Mouse (Mus musculus): Measurements from ENCODE around the gene Zmat5. TPM values are rescaled to one million over a fixed set of nuclear protein-coding genes. Genes with fewer than 3 reads are reported as not detected.

Zmat5 gene
- polyA plus RNA-seq, 1 experiment from 2014 or later: 104 TPM

- Histone ChIP-seq H3K4me1 (replicated peaks) (peaks cover 19% of the 10 kb centered on the region), H3K4me3 (no peak overlapping the region), H3K36me3 (peaks cover 34% of the 10 kb centered on the region), H3K9me3 (no peaks in the 10 kb centered on the region), H3K27me3 (ENCODE audit: insufficient read depth, poor library complexity, severe bottlenecking) (no peaks in the 10 kb centered on the region; the same call in 1 of the 2 replicates), H3K27ac (no peak overlapping the region)
- DNase-seq (ENCODE audit: low spot score): no peak
- WGBS: 84% methylated on average over 12 of the region's 12 CpGs
Measured at GRCm38 (mm10) chr11:4729603-4730002, 25.1 kb downstream of the Zmat5 start.

GRCm38 (mm10) chr11:4730096-4730495, 25.6 kb downstream of the Zmat5 start:
- H3K4me1 ChIP-seq (replicated peaks): peaks cover 24% of the 10 kb centered on the region

GRCm38 (mm10) chr11:4730913-4731312, 26.4 kb downstream of the Zmat5 start:
- no peak overlapping the region for H3K4me3 ChIP-seq
- no peak overlapping the region for H3K27ac ChIP-seq
- H3K27me3 ChIP-seq (ENCODE audit: insufficient read depth, poor library complexity, severe bottlenecking): peaks cover 4% of the 10 kb centered on the region; the same call in 1 of the 2 replicates
- peaks cover 32% of the 10 kb centered on the region for H3K4me1 ChIP-seq (replicated peaks)
- no peak for DNase-seq (ENCODE audit: low spot score)
- H3K9me3 ChIP-seq: no peaks in the 10 kb centered on the region
- 86% methylated on average over 5 of the region's 5 CpGs for WGBS
- peaks cover 21% of the 10 kb centered on the region for H3K36me3 ChIP-seq

More at GRCm38 (mm10) chr11:4730096-4730495, 25.6 kb downstream of the Zmat5 start:
- no peaks in the 10 kb centered on the region for H3K9me3 ChIP-seq
- peaks cover 29% of the 10 kb centered on the region for H3K36me3 ChIP-seq
- no peak for DNase-seq (ENCODE audit: low spot score)
- H3K27ac ChIP-seq: no peak overlapping the region
- 86% methylated on average over 6 of the region's 6 CpGs for WGBS
- no peak overlapping the region for H3K4me3 ChIP-seq
- H3K27me3 ChIP-seq (ENCODE audit: insufficient read depth, poor library complexity, severe bottlenecking): no peaks in the 10 kb centered on the region; the same call in 1 of the 2 replicates

GRCm38 (mm10) chr11:4731781-4732180, 27.3 kb downstream of the Zmat5 start:
- Histone ChIP-seq H3K27me3 (ENCODE audit: insufficient read depth, poor library complexity, severe bottlenecking) (peaks cover 4% of the 10 kb centered on the region; the same call in 1 of the 2 replicates), H3K9me3 (no peaks in the 10 kb centered on the region), H3K4me3 (no peak overlapping the region), H3K4me1 (replicated peaks) (peaks cover 38% of the 10 kb centered on the region), H3K36me3 (peaks cover 12% of the 10 kb centered on the region), H3K27ac (no peak overlapping the region; the same call in 1 of the 2 replicates)
- DNase-seq (ENCODE audit: low spot score): no peak
- 65% methylated on average over 7 of the region's 7 CpGs for WGBS

- 30% methylated on average over 12 of the region's 12 CpGs for WGBS
- H3K4me3 ChIP-seq: no peak overlapping the region
- no peaks in the 10 kb centered on the region for H3K9me3 ChIP-seq
- peak; percentile 47 for DNase-seq (ENCODE audit: low spot score)
- H3K27me3 ChIP-seq (ENCODE audit: insufficient read depth, poor library complexity, severe bottlenecking): peaks cover 4% of the 10 kb centered on the region
- H3K27ac ChIP-seq: no peak overlapping the region
- H3K36me3 ChIP-seq: peaks cover 22% of the 10 kb centered on the region
- peaks cover 38% of the 10 kb centered on the region for H3K4me1 ChIP-seq (replicated peaks)
Measured at GRCm38 (mm10) chr11:4734179-4734578, 29.7 kb downstream of the Zmat5 start.

GRCm38 (mm10) chr11:4736355-4736754, 31.9 kb downstream of the Zmat5 start:
- Histone ChIP-seq H3K4me1 (replicated peaks) (peaks cover 39% of the 10 kb centered on the region), H3K27me3 (ENCODE audit: insufficient read depth, poor library complexity, severe bottlenecking) (peaks cover 4% of the 10 kb centered on the region), H3K36me3 (peaks cover 17% of the 10 kb centered on the region), H3K27ac (no peak overlapping the region), H3K9me3 (no peaks in the 10 kb centered on the region), H3K4me3 (no peak overlapping the region)
- no peak for DNase-seq (ENCODE audit: low spot score)
- 44% methylated on average over 6 of the region's 6 CpGs for WGBS

- peaks cover 17% of the 10 kb centered on the region for H3K36me3 ChIP-seq
- 83% methylated on average over 10 of the region's 10 CpGs for WGBS
- no peak overlapping the region for H3K4me3 ChIP-seq
- DNase-seq (ENCODE audit: low spot score): no peak
- peaks cover 28% of the 10 kb centered on the region for H3K4me1 ChIP-seq (replicated peaks)
- H3K27ac ChIP-seq: 0 out of 2 replicates have a peak overlapping the region, but pooled peaks have one; percentile 6
- H3K9me3 ChIP-seq: no peaks in the 10 kb centered on the region
- peaks cover 16% of the 10 kb centered on the region for H3K27me3 ChIP-seq (ENCODE audit: insufficient read depth, poor library complexity, severe bottlenecking)
Measured at GRCm38 (mm10) chr11:4737682-4738081, 33.2 kb downstream of the Zmat5 start.

- H3K27me3 ChIP-seq (ENCODE audit: insufficient read depth, poor library complexity, severe bottlenecking): peaks cover 26% of the 10 kb centered on the region
- peaks cover 17% of the 10 kb centered on the region for H3K36me3 ChIP-seq
- DNase-seq (ENCODE audit: low spot score): no peak
- WGBS: 92% methylated on average over 16 of the region's 16 CpGs
- H3K4me1 ChIP-seq (replicated peaks): peaks cover 28% of the 10 kb centered on the region
- H3K27ac ChIP-seq: no peak overlapping the region
- no peaks in the 10 kb centered on the region for H3K9me3 ChIP-seq
- H3K4me3 ChIP-seq: no peak overlapping the region
Measured at GRCm38 (mm10) chr11:4738719-4739118, 34.2 kb downstream of the Zmat5 start.

- Histone ChIP-seq H3K36me3 (peaks cover 17% of the 10 kb centered on the region), H3K4me3 (no peak overlapping the region), H3K27ac (no peak overlapping the region), H3K4me1 (replicated peaks) (peaks cover 20% of the 10 kb centered on the region), H3K27me3 (ENCODE audit: insufficient read depth, poor library complexity, severe bottlenecking) (peaks cover 42% of the 10 kb centered on the region), H3K9me3 (no peaks in the 10 kb centered on the region)
- 71% methylated on average over 5 of the region's 5 CpGs for WGBS
- no peak for DNase-seq (ENCODE audit: low spot score)
Measured at GRCm38 (mm10) chr11:4740785-4741184, 36.3 kb downstream of the Zmat5 start.

GRCm38 (mm10) chr11:4744691-4745090, 40.2 kb downstream of the Zmat5 start:
- Histone ChIP-seq H3K27ac (no peak overlapping the region), H3K4me3 (peak overlapping the region; percentile 68; the same call in 1 of the 2 replicates), H3K9me3 (no peaks in the 10 kb centered on the region), H3K36me3 (no peaks in the 10 kb centered on the region), H3K4me1 (replicated peaks) (peaks cover 35% of the 10 kb centered on the region), H3K27me3 (ENCODE audit: insufficient read depth, poor library complexity, severe bottlenecking) (peaks cover 81% of the 10 kb centered on the region)
- 67% methylated on average over 6 of the region's 6 CpGs for WGBS
- no peak for DNase-seq (ENCODE audit: low spot score)

GRCm38 (mm10) chr11:4745969-4746368, 41.5 kb downstream of the Zmat5 start:
- under 1% methylated on average over 39 of the region's 39 CpGs for WGBS
- peaks cover 93% of the 10 kb centered on the region for H3K27me3 ChIP-seq (ENCODE audit: insufficient read depth, poor library complexity, severe bottlenecking)
- H3K4me3 ChIP-seq: peak overlapping the region; percentile 68
- H3K9me3 ChIP-seq: no peaks in the 10 kb centered on the region
- no peaks in the 10 kb centered on the region for H3K36me3 ChIP-seq
- H3K27ac ChIP-seq: peak overlapping the region; percentile 73
- peaks cover 41% of the 10 kb centered on the region for H3K4me1 ChIP-seq (replicated peaks)
- peak; percentile 49 for DNase-seq (ENCODE audit: low spot score)

GRCm38 (mm10) chr11:4746733-4747132, 42.3 kb downstream of the Zmat5 start, which contains the start of gene Cabp7:
TSS of gene Cabp7 (minus strand) at chr11:4746778.
- H3K36me3 ChIP-seq: no peaks in the 10 kb centered on the region
- DNase-seq (ENCODE audit: low spot score): peak; percentile 42
- no peaks in the 10 kb centered on the region for H3K9me3 ChIP-seq
- H3K27ac ChIP-seq: peak within 1 kb of the TSS; percentile 73
- under 1% methylated on average over 56 of the region's 73 CpGs for WGBS
- H3K4me3 ChIP-seq: peak within 1 kb of the TSS; percentile 68
- peaks cover 42% of the 10 kb centered on the region for H3K4me1 ChIP-seq (replicated peaks)
- peaks cover 93% of the 10 kb centered on the region for H3K27me3 ChIP-seq (ENCODE audit: insufficient read depth, poor library complexity, severe bottlenecking)

GRCm38 (mm10) chr11:4747285-4747684, 42.8 kb downstream of the Zmat5 start:
- Histone ChIP-seq H3K27ac (peak overlapping the region; percentile 73), H3K4me3 (peak overlapping the region; percentile 68), H3K9me3 (no peaks in the 10 kb centered on the region), H3K36me3 (no peaks in the 10 kb centered on the region), H3K27me3 (ENCODE audit: insufficient read depth, poor library complexity, severe bottlenecking) (peaks cover 93% of the 10 kb centered on the region), H3K4me1 (replicated peaks) (peaks cover 42% of the 10 kb centered on the region)
- peak; percentile 29 for DNase-seq (ENCODE audit: low spot score)
- WGBS: under 1% methylated on average over 12 of the region's 12 CpGs

- Histone ChIP-seq H3K4me1 (replicated peaks) (peaks cover 40% of the 10 kb centered on the region), H3K9me3 (peaks cover 5% of the 10 kb centered on the region), H3K27me3 (ENCODE audit: insufficient read depth, poor library complexity, severe bottlenecking) (peaks cover 65% of the 10 kb centered on the region), H3K4me3 (no peak overlapping the region), H3K27ac (no peak overlapping the region), H3K36me3 (no peaks in the 10 kb centered on the region)
- WGBS: 9% methylated on average over 9 of the region's 9 CpGs
- peak; percentile 75 for DNase-seq (ENCODE audit: low spot score)
Measured at GRCm38 (mm10) chr11:4750263-4750662, 45.8 kb downstream of the Zmat5 start.
